Mouse (Mus musculus): ENCODE measurements at regions not wholly inside any gene's neighbourhood (a gene's known extent, or its start where the extent isn't known, plus 50 kb on each side); places are given as distances from the start of the nearest gene placed in this dataset.

DNA sequence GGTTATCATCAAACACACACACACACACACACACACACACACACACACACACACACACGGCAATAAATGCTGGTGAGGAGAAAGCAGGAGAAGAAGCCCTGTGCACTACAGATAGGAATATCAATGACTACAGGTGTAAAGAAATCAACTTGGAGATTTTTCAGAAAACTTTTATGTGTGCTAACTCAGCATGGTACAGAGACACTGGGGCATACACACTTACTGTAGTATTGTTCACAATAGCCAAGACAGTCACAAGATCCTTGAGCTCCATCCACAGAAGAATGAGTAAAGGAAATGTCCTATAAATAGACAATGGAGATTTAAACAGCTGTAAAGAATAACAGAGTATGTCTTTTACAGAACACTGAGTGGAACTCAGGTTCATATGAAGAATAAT lies 182.4 kb downstream of the Tm2d1 start:
- no peak for DNase-seq

DNA sequence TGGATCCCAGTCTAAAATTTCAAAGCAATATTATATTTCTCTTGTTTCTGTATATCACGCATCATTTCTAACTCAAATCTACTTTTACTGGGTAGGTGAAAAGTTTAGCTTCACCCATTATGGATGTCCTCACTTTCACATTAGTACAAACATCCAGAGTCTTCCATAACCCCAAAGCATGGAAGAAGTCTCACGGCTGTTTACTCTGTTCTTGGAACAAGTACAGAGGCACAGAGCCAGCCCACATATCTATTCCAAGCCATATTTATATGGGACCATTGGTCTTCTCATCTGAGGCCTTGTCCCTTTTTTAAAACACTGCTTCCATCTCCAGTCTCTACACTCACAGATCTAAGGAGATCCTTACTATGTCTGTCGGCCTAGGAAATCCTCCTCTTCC lies 192.8 kb downstream of the Tm2d1 start:
- no peak for DNase-seq

DNA sequence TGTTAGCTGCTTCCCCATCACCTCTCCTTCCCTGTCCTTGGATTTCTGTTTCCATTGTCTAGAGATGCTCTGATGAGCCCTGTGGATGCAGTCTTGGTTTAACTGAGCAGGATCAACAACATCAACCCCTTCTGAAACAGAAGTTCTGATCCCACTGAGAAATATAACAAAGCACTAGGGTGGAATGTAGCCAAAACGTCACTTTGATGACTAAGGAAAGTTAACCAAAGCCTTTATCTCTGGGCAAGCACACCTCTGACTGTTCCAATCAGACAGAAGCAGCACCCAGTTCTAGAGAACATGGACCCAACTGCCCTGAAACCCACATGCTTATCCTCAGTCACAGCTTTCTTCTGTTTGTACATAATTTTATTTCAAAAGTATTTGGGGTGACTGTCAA lies 193.2 kb downstream of the Tm2d1 start:
- no peak for DNase-seq

DNA sequence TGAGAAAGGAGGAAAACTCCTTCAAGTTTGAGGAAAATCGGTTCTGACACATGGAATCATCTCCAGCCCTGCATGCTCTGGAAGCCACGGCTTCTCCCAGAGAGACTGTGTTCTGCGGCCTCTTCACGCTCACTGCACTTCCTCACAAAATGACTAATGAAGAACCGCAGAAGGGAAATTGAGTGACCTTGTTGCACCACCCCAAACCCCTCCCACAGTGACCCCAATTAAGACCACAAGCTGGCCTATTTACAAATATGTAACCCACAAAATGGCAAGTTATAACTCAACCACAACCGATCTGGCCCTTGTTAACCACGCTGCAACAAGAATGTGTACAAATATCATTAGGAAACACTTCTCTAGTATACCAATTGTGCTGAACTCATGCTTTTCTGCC lies 194.2 kb downstream of the Tm2d1 start:
- DNase-seq = peak; percentile 19

DNA sequence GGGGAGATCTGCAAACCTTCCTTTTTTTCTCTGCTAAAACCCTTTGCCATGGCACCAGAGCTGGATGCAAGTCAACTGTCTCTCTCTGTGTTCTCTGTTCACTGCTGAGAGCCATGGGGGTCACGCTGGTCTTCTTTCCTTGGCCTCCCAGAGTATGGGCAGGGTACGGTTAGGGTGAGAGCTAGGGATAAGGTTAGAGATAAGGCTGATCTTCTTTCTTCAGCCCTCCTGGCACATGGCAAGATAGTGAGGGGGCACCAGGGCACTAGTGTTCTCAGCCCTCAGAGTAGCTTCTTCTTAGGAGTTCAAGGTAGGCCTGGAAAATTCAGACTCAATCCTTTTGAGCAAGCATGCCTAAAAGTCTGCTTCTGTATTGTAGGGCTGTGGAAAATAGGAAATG lies 196.1 kb downstream of the Tm2d1 start:
- no peak for DNase-seq

DNA sequence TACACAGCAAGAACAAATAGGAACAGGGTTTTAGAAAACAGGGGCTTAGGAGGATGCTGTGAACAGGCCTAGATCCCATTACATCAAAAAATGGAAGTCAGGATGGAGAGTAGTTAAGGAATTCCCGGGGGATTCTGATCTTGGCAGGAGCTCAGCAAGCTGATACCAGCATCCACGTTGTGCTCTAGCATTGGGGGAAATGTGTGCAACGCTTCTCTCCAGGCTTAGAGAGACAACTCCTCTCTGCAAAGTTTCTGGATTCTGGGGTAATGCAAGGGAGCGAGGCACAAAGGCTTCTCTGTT lies 201.1 kb downstream of the Tm2d1 start:
- DNase-seq = no peak

DNA sequence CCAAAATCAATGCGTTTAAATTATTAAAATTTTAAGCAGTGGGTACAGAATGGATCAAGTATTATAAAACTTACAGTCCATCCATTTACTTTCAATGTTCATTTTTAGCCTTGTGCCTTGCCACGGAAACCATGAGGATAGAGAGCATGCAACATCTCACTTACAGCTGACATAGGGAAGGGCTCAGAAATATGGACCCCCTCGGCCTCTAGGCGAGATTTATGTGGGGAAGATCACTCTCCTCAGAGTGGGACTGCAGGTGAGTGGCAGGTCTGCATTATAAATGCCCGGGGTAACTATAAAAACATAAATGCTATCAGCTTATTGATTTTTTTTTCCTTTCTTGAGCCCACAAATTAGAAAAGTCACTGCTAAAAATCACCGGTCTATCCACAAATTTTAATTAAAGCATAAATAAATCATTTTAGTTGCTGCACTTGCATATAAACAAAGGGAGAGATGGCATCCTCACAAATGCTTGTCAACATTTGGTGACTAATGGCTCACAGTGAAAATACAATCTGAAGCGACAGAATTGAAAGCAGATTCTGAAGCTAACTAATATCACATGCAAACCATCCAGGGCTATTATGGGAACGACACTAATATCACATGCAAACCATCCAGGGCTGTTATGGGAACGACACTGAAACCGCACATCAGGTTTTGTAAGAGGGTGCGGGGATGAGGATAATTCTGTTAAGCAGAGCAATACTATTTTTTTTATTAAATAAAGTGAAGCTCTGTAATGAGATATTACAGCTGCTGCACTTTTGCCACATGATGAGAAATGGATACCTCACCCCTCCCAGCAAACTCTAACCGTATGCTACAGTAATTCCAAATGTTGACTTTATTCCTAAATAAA lies 201.7 kb downstream of the Tm2d1 start:
- DNase-seq = no peak

DNA sequence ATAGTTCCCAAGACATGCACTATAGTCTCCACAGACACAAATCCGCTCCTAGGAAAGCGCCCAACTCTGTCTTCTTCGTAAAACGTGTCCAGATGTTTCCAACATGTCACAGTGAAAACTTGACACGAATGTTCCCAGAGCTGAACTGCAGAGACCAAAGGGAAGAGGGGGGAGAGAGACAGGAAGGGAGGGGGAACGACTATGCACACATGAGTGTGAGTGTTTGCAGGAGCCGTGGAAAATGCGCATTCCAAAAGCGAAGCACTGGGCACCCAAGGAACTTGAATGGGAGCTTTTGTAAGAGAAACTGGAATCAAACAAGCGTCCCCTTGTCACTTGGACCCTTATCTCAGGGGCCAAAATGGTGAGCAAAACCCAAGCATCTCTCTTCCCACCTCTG lies 202.8 kb downstream of the Tm2d1 start:
- DNase-seq = no peak
